Mouse (Mus musculus) cerebellum, adult 18-20 months (tissue): Measurements from ENCODE around the gene Gpr68.

Experiments
- DNase-seq, 2 experiments: peaks; one replicate each; pipeline ENCODE4 v3.0.0; 2021

Gene Gpr68

DNA sequence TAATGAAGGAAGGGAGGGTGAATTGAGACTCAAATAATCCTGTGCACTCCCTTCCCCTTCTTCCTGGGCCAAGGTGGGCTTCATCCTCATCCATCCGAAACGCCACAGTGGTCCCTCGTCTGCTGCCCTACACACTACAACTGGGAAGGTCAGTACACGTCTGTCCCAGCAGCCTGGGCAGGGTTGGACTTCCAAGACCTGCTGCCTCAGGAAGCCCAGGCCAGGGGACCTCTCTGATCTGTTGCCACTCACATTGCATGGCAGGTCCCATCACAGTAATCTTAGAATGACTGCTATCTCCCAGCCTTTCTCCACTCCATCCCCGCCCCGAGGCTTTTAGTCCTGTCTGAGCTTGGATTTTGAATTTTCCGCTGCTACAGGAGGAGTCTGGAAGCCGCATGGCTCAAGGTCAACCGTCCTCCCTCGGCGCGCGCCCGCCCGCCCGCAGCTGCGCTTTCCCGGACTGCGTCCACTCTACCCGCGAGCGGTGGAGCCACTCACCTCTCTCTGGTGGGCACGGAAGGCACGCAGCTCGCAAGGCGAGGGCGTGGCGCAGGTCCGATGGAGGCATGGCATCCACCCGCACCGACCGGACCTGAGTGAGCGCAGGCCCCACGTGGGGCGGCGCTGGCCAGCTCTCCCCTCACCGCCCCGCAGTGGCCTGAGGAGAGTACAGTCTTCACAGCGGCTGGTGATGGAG is at the start of gene Gpr68:
Gene Gpr68, minus strand, starts transcription at position 601 of the 700 bp plus-strand sequence.
- peak; percentile 63 to 72 for DNase-seq

GRCm38 (mm10) chr12:100957257-100957656 is 49.3 kb upstream of the Gpr68 start:
- no peak for DNase-seq

- no peak for DNase-seq
Observed at GRCm38 (mm10) chr12:100956825-100957224, 48.8 kb upstream of the Gpr68 start.

DNA sequence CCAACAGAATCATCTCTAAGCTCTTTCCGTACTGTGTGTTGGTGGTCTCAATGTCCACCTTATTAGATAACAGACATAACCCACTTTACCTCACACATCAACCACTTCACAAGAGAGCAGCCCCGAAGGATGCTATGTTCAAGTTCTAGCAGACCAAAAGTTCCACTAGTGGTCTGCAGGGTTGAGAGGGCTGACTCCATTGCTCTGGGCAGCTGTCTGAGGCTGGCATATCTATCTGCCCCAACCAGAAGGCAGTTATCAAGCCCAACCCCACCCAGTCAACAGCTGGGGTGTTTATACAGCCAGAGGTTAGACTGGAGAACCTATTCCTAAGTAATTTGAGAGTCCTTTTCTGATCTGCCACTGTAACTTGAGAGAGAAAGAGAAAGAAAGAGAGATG is 48.0 kb upstream of the Gpr68 start:
- no peak for DNase-seq

DNA sequence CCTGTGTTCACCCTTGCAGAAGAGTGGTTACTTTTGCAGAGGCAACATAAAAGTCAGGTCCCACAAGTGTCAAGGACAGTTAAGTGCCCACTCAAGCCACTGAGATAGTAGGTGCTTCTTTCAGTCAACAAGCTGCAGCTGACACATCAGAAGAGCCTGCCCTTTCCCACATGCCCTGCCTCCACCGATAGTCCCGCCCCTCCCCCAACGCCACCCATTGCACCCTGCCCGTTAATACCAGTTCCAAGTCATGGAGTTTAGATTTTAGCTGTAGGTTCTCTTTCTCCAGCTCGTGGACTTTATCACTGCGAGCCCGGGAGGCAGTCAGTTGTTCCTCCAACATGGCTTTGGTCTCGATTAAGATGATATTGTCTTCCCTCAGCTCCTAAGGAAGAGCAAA is 45.9 kb upstream of the Gpr68 start:
- no peak for DNase-seq

- DNase-seq, result peak; percentile 67 to 72
Observed at GRCm38 (mm10) chr12:100952193-100952931, 44.4 kb upstream of the Gpr68 start.

DNA sequence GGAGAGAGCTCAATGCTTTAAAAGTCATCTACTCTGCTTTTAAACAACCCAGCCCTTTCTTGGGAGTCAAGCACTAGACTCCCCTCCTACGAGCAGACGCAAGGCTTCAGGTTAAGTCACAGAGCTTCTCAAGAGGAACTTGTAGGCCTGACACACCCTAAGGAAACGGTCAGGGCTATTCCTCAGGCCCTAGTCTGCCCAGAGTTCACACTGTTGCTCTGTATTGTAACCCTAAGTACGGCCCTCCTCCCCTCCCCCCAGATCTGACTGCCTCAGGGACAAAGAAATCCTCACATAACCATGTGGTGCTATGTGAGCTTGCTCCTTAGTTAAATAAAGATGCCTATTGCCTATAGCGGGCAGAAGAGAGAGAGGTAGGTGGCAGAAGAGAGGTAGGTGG is 41.1 kb upstream of the Gpr68 start:
- no peak for DNase-seq

- no peak for DNase-seq
Observed at GRCm38 (mm10) chr12:100948021-100948420, 40.0 kb upstream of the Gpr68 start.

DNA sequence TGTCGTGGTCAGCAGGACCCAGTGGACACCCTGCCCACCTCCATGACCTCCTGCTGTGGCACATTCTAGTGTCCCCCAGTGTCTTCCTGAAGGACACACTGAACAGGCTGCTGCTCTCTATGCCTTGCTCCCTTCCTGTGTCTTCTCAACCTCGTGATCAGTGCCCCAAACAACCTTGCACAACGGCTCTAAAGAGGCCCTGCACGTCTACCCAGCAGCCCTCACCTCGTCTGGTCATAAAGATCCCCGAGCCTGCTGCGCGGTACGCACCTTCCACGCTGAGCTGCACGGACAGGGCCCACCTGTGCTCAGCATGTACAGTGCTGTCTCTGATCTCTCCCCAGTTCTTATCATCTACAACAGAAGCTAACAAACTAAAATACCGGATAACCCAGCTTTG is 38.0 kb upstream of the Gpr68 start:
- DNase-seq, result no peak

GRCm38 (mm10) chr12:100945501-100945900 is 37.5 kb upstream of the Gpr68 start:
- no peak for DNase-seq

- peak; percentile 60 to 64 for DNase-seq
Observed at GRCm38 (mm10) chr12:100944921-100945336, 36.9 kb upstream of the Gpr68 start.

GRCm38 (mm10) chr12:100943146-100943545 is 35.1 kb upstream of the Gpr68 start:
- DNase-seq, result no peak

DNA sequence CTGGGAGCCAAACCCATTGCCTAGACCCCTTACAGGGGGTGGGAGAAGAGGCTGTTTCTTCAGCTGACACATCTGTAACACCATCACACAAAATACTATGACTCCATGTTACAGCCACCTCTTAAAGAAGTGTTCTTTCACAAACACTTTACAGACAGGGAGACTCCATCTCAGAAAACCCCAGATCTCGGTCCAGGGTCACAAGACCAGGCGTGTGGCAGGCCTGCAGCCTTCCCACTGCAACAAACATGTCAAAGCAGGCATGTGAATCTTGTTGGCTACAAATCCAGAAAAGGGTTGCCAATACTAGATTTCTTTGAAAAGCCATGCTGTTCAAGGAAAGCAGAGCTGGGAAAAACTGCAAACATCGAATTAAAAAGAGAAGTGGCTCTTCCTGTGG is 33.4 kb upstream of the Gpr68 start:
- DNase-seq, result no peak

- DNase-seq, result no peak
Observed at GRCm38 (mm10) chr12:100937441-100938360, 29.7 kb upstream of the Gpr68 start.

DNA sequence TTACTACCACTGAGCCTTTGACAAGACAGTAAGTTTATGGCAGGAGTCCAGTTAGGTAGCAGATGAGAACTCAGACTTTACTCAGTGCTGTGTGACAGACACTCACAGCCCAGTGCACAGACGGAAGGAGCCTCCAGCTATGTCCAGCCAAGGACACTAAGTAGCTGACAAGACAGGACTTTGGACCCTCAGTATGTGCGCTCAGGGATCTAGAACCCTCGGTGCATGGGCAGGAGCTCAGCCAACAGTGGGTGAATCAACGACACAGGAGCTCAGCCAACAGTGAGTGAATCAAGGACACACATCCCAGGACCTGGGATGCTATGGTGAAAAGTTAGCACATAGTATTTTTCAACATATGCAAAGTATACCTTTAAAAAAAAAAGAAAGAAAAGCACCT is 28.7 kb upstream of the Gpr68 start:
- no peak for DNase-seq

DNA sequence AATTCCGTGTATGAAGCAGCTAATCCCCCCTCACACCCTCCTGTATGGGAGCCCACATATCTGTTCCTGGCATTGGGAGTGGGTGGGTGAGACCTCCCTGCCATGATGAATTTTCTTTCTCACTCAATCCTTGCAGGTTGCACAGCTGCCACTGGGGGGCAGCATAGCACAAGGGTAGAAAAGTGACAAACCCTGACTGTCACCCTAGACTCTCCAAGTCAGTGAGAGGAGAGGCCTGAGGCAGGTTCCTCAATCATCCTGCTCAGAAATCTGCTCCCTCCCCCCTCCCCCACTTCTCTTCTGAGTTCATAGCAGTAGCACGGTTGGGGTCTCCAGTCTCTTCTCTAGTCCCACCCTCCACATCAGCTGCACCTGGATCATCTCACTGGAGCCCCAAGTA is 28.1 kb upstream of the Gpr68 start:
- DNase-seq, result peak; percentile 66 to 83

DNA sequence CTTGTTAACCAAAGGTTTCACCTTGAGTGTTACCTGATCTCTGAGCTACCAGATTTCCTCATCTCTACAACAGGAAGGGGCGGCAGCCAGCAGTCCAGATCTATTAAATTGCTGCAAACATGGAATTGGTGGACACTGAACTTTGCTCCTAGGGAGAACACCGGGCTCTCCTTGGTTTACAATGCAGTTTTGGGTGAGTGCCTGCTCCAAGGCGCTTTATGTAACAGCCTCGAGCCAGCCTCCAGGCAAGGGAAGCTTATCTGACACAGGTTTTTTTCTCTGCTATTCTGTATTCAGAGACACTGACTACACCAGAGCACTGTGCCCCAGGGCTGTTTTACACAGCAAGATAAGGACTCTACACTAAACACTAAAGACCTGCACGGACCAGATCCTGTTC is 26.8 kb upstream of the Gpr68 start:
- DNase-seq, result no peak

DNA sequence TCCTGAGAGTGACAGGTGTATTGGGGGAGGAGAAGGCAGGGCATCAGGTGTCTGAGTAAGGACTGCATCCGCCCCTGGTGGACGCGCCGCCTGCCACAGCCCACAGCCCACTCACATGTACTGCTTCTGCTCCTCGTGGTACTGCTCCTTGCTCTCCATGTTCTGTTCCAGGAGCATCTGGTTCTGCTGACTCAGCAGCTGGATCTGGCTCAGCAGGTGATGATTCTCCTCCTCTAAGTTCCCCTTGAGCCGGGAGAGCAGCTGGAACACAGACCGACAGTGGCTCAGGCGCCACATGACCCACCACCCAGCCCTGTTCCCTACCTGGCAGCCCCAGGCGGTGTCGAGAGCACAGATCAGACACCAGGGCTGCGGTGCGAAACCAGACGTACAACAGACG is 23.7 kb upstream of the Gpr68 start:
- no peak for DNase-seq

DNA sequence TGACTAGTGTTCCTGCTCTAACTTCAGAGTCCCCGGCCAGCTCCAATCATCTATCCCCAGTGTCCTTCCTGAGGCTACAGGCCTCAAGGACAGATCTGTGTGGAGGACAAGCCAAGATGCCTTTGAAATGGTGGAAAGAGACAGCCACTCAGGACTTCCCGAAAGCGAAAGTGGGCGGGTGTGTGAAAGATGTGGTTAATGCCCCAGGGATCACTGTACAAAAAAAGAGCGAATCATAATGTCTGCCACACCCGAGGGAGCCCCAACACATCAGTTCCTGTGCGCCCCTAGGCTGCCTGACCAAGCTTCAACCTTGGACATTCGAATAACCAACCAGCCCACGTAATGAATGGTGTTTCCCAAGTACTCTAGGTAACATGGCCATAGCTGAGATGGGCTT is 20.3 kb upstream of the Gpr68 start:
- DNase-seq, result no peak

DNA sequence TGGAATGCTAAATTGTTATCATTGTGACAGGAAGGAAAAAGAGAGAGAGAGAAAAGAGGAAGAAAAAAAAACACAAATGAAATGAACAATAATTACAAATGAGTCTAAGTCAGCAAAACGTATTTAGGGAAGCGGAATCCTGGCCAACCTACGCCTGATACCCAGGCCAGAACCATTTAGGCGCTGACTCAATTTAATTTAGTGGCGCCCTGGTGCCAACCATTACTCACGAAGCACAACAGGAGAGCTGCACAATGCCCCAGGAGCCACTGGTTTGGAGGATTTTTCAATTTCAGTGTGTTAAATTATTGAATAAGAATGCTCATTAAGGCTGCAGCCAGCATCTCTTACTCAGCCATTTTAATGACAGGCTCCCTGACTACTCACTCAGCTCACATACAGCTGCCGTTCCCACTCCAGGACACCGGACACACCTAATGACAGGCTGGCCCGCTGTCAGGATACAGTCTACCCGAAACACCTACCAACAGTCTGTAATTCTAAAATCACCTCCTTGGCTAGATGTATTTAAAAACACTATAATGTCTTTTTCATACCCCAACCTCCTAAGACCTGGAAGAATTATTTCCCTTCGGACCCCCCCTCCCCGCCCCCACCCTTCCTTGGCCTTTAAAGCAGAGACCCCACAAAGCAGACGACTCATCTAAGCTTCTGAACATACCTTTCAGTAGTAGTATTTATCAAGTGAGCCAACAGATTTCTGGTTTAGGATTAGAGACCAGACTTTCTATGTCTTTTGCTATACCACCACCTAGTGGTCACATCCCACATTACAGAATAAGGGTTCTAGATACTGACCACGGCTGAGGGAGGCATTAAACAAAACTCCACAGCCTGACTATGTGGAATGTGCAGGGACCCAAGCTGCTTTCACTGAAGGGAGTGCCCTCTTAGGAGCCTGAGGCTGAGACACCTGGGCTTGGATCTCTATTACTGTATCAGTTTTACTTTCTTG is 17.9 kb upstream of the Gpr68 start:
- DNase-seq, result peak; percentile 81 to 83

DNA sequence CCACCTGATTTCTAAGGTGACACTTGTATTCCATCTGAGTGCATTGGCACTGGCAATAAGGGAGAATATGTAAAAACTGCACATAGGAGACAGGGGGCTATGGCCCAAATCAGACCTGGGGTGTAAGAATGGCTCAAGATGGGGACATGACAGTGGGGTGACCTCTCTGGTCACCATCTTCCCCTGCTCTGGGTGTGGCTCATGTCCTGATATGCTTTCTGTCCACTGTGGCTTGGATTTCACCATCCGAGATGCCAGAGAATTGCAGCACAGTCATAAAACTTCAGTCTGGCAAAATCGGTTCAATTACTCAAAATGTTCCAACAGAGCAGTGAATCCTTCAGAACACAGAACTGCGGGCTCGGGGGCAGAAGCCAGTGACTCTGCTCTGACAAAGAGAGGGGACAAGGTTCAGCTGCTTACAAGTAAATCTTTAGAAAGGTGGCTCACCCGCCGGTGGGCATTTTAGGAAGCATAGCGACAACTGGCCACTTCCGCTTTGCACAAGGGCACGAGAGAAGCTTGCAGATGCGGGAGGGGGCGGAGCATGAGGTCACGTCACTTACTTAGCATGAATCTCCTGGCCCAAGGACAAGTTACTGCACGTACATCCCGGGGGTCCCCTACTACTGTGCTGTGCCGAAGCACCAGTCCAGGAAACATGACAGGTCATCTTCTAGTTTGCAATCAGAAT is 16.8 kb upstream of the Gpr68 start:
- DNase-seq, result no peak

- peak; percentile 69 to 71 for DNase-seq
Observed at GRCm38 (mm10) chr12:100910731-100911130, 2.7 kb upstream of the Gpr68 start.
